Mouse (Mus musculus) heart, embryonic 14.5 days (tissue): ENCODE data around the gene Arhgap44. TPM values are rescaled to one million over a fixed set of nuclear protein-coding genes. Genes with fewer than 3 reads are reported as not detected.

ENCODE experiments used
- ATAC-seq: fragments of 200-750 bp; cut with Nextera tagmentation; 2 replicates; pipeline ENCODE4 v1.8.0; 2017; ENCODE audit warnings: low read depth, moderate TSS enrichment; ENCODE audit not compliant: insufficient number of reproducible peaks, insufficient read depth, low FRiP score
- H3K27ac ChIP-seq, 2 experiments: fragments of 200-500 bp in 1 of 2; fragments of 300-500 bp in 1 of 2; sonication (generic) in 1 of 2; replicated peaks in 1 of 2; 2 replicates each; pipeline ENCODE4 v1.5.1; 2012 to 2014; ENCODE audit warnings: low read depth in 2 of 2, low read length in 2 of 2, control low read depth in 1 of 2, mild to moderate bottlenecking in 1 of 2, mixed read lengths in 1 of 2; ENCODE audit not compliant: control insufficient read depth in 1 of 2, insufficient read depth in 1 of 2
- H3K27me3 ChIP-seq: fragments of 300-500 bp; sonication (generic); 2 replicates; pipeline ENCODE4 v1.6.1; 2014; ENCODE audit warnings: mild to moderate bottlenecking, low read length, control low read depth; ENCODE audit not compliant: control insufficient read depth, insufficient read depth
- H3K36me3 ChIP-seq: fragments of 300-500 bp; sonication (generic); 2 replicates; pipeline ENCODE4 v1.6.1; 2014; ENCODE audit warnings: mild to moderate bottlenecking, control low read depth, low read length, mixed read lengths; ENCODE audit not compliant: control insufficient read depth, insufficient read depth
- H3K4me1 ChIP-seq, 2 experiments: fragments of 200-500 bp in 1 of 2; fragments of 300-500 bp in 1 of 2; sonication (generic) in 1 of 2; 2 replicates each; pipeline ENCODE4 v1.6.1; 2012 to 2014; ENCODE audit warnings: low read length in 2 of 2, control low read depth in 1 of 2, mixed read lengths in 1 of 2; ENCODE audit not compliant: control insufficient read depth in 2 of 2, insufficient read depth in 2 of 2
- H3K4me2 ChIP-seq: fragments of 300-500 bp; sonication (generic); 2 replicates; pipeline ENCODE4 v1.6.1; 2014; ENCODE audit warnings: mild to moderate bottlenecking, low read length
- H3K4me3 ChIP-seq, 2 experiments: fragments of 200-500 bp in 1 of 2; fragments of 300-500 bp in 1 of 2; sonication (generic) in 1 of 2; 2 replicates each; pipeline ENCODE4 v1.5.1; 2012 to 2014; ENCODE audit warnings: low read length in 2 of 2, mild to moderate bottlenecking in 2 of 2, control low read depth in 1 of 2, low read depth in 1 of 2, moderate library complexity in 1 of 2; ENCODE audit not compliant: control insufficient read depth in 1 of 2, insufficient read depth in 1 of 2
- H3K9ac ChIP-seq: fragments of 300-500 bp; sonication (generic); 2 replicates; pipeline ENCODE4 v1.6.1; 2014; ENCODE audit warnings: mild to moderate bottlenecking, low read length
- H3K9me3 ChIP-seq: fragments of 300-500 bp; sonication (generic); 2 replicates; pipeline ENCODE4 v1.6.1; 2016; ENCODE audit warnings: low read length, control low read depth; ENCODE audit not compliant: control insufficient read depth
- WGBS: fragments of 180-500 bp; shearing (Covaris S2); extraction: QIAGEN DNeasy Blood & Tissue Kit; methylation state at CpG from one replicate; pipeline ENCODE4 v1.1.7; 2014; 5-methylcytosine and 5-hydroxymethylcytosine counted together
- polyA plus RNA-seq: library from polyadenylated mRNA; unstranded; fragments of >200 nt; fragmentation: Nextera tagmentation; extraction: Ambion mirVana; gene quantifications from 2 replicates; pipeline ENCODE4 v1.2.1, GENCODE M21; 2014

Gene Arhgap44
- polyA plus RNA-seq, 1 experiment from 2014 or later, result 14.0 TPM

- Histone ChIP-seq H3K9me3 (no peaks in the 10 kb centered on the region), H3K27me3 (no peaks in the 10 kb centered on the region), H3K9ac (peak within 1 kb of the TSS; percentile 84), H3K27ac (no peak within 1 kb of the TSS), H3K4me2 (peak within 1 kb of the TSS; percentile 95), H3K4me3 (peak within 1 kb of the TSS; percentile 71 to 94), H3K4me1 (peaks cover 6 to 11% of the 10 kb centered on the region in 2 experiments), H3K36me3 (peaks cover 36% of the 10 kb centered on the region)
- peak; percentile 99 for ATAC-seq
- WGBS, result under 1% methylated on average over 59 of the region's 65 CpGs
Observed at GRCm38 (mm10) chr11:64978720-64979488, 183.9 kb downstream of the Arhgap44 start, which contains the start of gene Elac2. TSS of gene Elac2 (plus strand) at chr11:64979038.

GRCm38 (mm10) chr11:64972418-64972817 lies 190.3 kb downstream of the Arhgap44 start:
- Histone ChIP-seq H3K9ac (no peak overlapping the region), H3K27ac (no peak overlapping the region), H3K36me3 (no peaks in the 10 kb centered on the region), H3K27me3 (peaks cover 12% of the 10 kb centered on the region; the same call in 1 of the 2 replicates), H3K4me3 (no peak overlapping the region), H3K4me2 (no peak overlapping the region), H3K9me3 (no peaks in the 10 kb centered on the region), H3K4me1 (no peaks in the 10 kb centered on the region)
- WGBS, result 56% methylated on average over 2 of the region's 2 CpGs
- no peak for ATAC-seq

- Histone ChIP-seq H3K4me2 (no peak overlapping the region), H3K4me3 (no peak overlapping the region), H3K9me3 (no peaks in the 10 kb centered on the region), H3K27me3 (peaks cover 12% of the 10 kb centered on the region), H3K9ac (no peak overlapping the region), H3K36me3 (no peaks in the 10 kb centered on the region), H3K27ac (no peak overlapping the region), H3K4me1 (no peaks in the 10 kb centered on the region)
- no peak for ATAC-seq
- 55% methylated on average over 3 of the region's 3 CpGs for WGBS
Observed at GRCm38 (mm10) chr11:64971471-64971988, 191.2 kb downstream of the Arhgap44 start.

GRCm38 (mm10) chr11:64968939-64969342 lies 193.8 kb downstream of the Arhgap44 start:
- Histone ChIP-seq H3K9ac (no peak overlapping the region), H3K4me1 (no peaks in the 10 kb centered on the region), H3K27ac (no peak overlapping the region), H3K36me3 (no peaks in the 10 kb centered on the region), H3K27me3 (peaks cover 12% of the 10 kb centered on the region), H3K9me3 (no peaks in the 10 kb centered on the region), H3K4me3 (no peak overlapping the region), H3K4me2 (no peak overlapping the region)
- ATAC-seq, result no peak
- WGBS, result 44% methylated on average over 4 of the region's 4 CpGs

GRCm38 (mm10) chr11:64968507-64968906 lies 194.3 kb downstream of the Arhgap44 start:
- Histone ChIP-seq H3K4me3 (no peak overlapping the region), H3K27ac (no peak overlapping the region), H3K36me3 (no peaks in the 10 kb centered on the region), H3K9ac (no peak overlapping the region), H3K4me1 (no peaks in the 10 kb centered on the region), H3K4me2 (no peak overlapping the region), H3K9me3 (no peaks in the 10 kb centered on the region), H3K27me3 (peaks cover 12% of the 10 kb centered on the region)
- no peak for ATAC-seq
- WGBS, result 10% methylated on average over 3 of the region's 3 CpGs

GRCm38 (mm10) chr11:64962629-64963028 lies 200.1 kb downstream of the Arhgap44 start:
- Histone ChIP-seq H3K27ac (no peak overlapping the region), H3K27me3 (peaks cover 4% of the 10 kb centered on the region), H3K9ac (no peak overlapping the region), H3K9me3 (no peaks in the 10 kb centered on the region), H3K4me2 (no peak overlapping the region), H3K4me1 (no peaks in the 10 kb centered on the region; a peak in 1 of 4 replicates), H3K36me3 (no peaks in the 10 kb centered on the region), H3K4me3 (no peak overlapping the region)
- no peak for ATAC-seq
- WGBS, result 74% methylated on average over 2 of the region's 2 CpGs

- 6% methylated on average over 16 of the region's 16 CpGs for WGBS
- H3K36me3 ChIP-seq, result no peaks in the 10 kb centered on the region
- peak overlapping the region; percentile 67 for H3K4me2 ChIP-seq
- H3K4me3 ChIP-seq, result peak overlapping the region; percentile 30 to 34
- peaks cover 4% of the 10 kb centered on the region; the same call in 1 of the 2 replicates for H3K27me3 ChIP-seq
- no peak for ATAC-seq
- H3K27ac ChIP-seq, result no peak overlapping the region
- H3K9ac ChIP-seq, result peak overlapping the region; percentile 39; the same call in 1 of the 2 replicates
- H3K4me1 ChIP-seq, result peaks cover 2 to 4% of the 10 kb centered on the region in 2 experiments; a peak in 3 of 4 replicates
- H3K9me3 ChIP-seq, result no peaks in the 10 kb centered on the region
Observed at GRCm38 (mm10) chr11:64956962-64957729, 205.6 kb downstream of the Arhgap44 start.
